Mouse (Mus musculus) thymus, postnatal 14 days (tissue): Measurements from ENCODE around the gene Vmn1r85.

Source experiments
- DNase-seq: peaks from one replicate; pipeline ENCODE4 v3.0.0; 2021

Vmn1r85 gene

DNA sequence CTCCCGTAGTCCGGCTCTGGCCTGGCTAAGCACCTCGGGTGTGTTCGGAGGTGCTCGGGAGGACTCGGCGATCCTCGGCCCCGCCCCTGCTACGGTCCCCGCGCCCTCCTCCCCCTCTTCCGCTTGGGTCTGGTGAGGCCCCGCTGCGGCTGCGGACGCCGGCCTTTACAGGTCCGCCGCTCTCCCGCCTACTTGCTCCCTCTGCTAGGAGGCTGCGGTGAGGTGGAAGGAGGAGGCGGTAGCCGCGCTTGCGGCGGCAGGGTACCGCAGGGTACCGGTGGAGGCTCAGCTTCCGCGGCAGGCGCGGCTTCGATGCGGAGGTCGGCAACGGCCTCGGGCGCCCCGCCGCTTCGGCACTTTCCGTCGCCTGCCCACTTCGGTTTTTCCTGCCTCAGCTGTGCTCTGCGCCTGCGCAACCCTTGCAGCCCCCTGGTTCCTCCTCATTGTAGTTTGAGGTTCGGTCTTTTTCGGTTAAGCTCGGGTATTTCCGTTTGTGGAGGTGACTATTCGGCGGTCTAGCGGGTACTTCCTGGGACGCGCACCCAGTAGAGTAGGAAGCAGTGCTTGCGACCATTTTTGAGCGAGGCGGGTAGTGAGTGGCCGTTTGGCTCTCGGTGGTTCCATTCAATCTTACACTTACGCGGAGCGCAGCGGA, 56.9 kb downstream of the Vmn1r85 start, which contains the start of gene Ube2m:
TSS of gene Ube2m (minus strand) at position 375 of the 655 bp plus-strand sequence.
- peak; percentile 100 for DNase-seq

GRCm38 (mm10) chr7:13037366-13037765, 57.6 kb downstream of the Vmn1r85 start:
- DNase-seq, result no peak

DNA sequence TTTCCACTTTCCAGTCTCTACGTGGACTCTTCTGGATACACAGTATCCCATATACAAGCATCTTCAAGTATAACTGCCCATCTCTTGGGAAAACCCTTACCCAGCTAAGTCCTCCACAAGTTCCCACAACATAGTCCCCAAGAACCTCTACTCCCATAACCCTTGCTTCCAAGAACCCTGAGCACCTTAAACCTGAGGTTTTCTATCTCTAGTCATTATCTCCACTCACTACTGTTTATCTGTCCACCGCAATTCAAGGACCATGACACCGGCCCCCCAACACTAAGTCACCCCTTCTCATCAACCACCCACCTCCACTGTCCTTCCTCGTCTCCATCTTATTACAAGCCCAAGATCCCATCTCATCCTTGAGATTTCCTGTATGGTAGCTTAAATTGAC, 58.2 kb downstream of the Vmn1r85 start:
- DNase-seq, result no peak

- peak; percentile 48 for DNase-seq
These were observed 59.6 kb downstream of the Vmn1r85 start for GRCm38 (mm10) chr7:13035211-13035855.

GRCm38 (mm10) chr7:13034148-13034977, 60.6 kb downstream of the Vmn1r85 start, which contains the start of gene Chmp2a:
Gene Chmp2a (minus strand): TSS chr7:13034807.
- peak; percentile 98 for DNase-seq

DNA sequence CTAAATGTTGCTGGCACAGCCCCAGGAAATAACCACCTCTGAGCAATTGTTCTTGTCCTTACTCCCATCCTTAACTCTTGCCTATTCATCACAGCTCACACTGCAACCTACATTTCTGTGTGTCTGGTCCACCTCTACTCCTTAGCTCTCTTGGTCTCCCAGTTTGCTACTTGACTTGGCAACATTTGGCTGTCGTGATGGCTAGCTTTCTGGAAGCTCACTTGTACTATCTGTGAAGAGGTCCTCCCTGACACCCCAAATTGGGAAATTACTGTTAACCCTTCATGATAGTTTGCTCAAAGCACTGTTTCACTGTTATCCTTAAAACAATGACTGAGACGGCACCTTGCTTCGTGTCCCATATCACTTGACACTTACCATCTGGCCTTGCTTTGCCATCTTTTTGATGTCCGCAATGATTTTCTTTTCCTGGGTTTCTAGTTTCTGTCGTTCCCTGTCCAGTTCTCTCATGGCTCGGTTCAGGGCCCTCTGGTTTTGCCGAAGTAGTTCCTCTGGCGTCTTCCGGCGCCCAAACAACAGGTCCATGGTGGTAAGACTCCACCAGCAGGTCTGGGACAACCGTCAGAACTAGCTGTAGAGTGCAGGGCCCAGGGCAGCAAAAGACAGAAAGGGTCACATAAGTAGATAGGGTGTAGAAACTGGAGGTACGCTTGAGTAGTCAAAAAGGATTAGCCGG, 61.4 kb downstream of the Vmn1r85 start:
- DNase-seq, result no peak
